Mouse (Mus musculus) 416B (cell line): Measurements from ENCODE around the gene Utp11.

Experiments used
- DNase-seq: peaks from one replicate; pipeline ENCODE4 v3.0.0; 2011; ENCODE audit warnings: low read depth

Utp11 gene

DNA sequence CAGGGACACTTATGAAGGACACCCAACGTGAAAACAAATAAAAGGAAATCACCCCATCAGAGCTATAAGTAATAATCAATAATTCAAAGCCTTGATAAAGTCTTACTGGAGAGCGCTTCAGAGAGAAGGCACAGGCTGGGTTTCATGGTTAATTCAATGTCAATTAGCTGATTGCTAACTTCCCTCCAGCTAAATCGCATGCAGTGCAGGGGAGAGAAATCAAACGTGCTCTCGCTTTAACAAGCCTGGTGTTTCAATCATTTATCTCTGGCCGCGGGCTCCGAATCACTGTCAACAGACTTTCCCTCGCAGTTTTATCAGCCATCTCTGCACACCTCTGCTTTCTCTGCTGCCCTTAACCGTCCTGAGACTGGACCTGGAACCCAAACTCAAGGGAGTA is 60.5 kb downstream of the Utp11 start:
- DNase-seq, result no peak

DNA sequence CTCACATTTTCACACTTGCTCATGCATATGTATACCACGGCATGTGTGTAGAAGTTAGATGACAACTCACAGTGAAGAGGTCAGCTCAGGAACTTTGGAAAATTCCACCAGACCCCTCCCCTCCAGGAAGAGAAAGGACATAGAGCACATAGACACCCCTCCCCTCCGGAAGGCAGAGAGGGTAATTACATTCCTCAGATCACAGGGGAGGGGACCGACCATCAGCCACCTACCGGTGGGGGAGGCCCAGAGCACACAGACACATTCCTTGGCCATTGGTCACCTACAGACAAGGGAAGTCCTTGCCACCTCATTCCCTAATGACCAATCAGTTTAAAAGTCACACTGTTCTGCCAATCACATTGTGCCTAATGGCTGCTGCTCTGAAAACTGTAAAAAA is 61.9 kb downstream of the Utp11 start:
- no peak for DNase-seq
